Mouse (Mus musculus) heart, embryonic 12.5 days (tissue): ENCODE results near the gene Cmtm1. TPM values are rescaled to one million over a fixed set of nuclear protein-coding genes. Genes with fewer than 3 reads are reported as not detected.
"Not testable (repeated sequence)": the region's sequence is repeated elsewhere in the genome, so short reads cannot be mapped to it uniquely, and the experiment has no call there.

Experiments used
- ATAC-seq: fragments of 200-750 bp; cut with Nextera tagmentation; 2 replicates; pipeline ENCODE4 v1.8.0; 2017; ENCODE audit warnings: moderate TSS enrichment, moderate library complexity; ENCODE audit not compliant: insufficient number of reproducible peaks, low FRiP score
- H3K27ac ChIP-seq: fragments of 300-500 bp; sonication (generic); 2 replicates; pipeline ENCODE4 v1.5.1; 2016; ENCODE audit warnings: mild to moderate bottlenecking, moderate library complexity; ENCODE audit not compliant: poor library complexity, severe bottlenecking
- H3K27me3 ChIP-seq: fragments of 300-500 bp; sonication (generic); replicated peaks from 2 replicates; pipeline ENCODE4 v1.6.1; 2016; ENCODE audit warnings: mild to moderate bottlenecking, moderate library complexity
- H3K36me3 ChIP-seq: fragments of 300-500 bp; sonication (generic); 2 replicates; pipeline ENCODE4 v1.6.1; 2016; ENCODE audit warnings: mild to moderate bottlenecking, moderate library complexity
- H3K4me1 ChIP-seq: fragments of 300-500 bp; sonication (generic); replicated peaks from 2 replicates; pipeline ENCODE4 v1.6.1; 2016; ENCODE audit warnings: mild to moderate bottlenecking
- H3K4me2 ChIP-seq: fragments of 300-500 bp; sonication (generic); 2 replicates; pipeline ENCODE4 v1.6.1; 2016; ENCODE audit warnings: mild to moderate bottlenecking, moderate library complexity
- H3K4me3 ChIP-seq: fragments of 300-500 bp; sonication (generic); 2 replicates; pipeline ENCODE4 v1.5.1; 2016; ENCODE audit warnings: mild to moderate bottlenecking
- H3K9ac ChIP-seq: fragments of 300-500 bp; sonication (generic); 2 replicates; pipeline ENCODE4 v1.6.1; 2016; ENCODE audit warnings: mild to moderate bottlenecking, moderate library complexity
- H3K9me3 ChIP-seq: fragments of 300-500 bp; sonication (generic); replicated peaks from 2 replicates; pipeline ENCODE4 v1.6.1; 2016; ENCODE audit warnings: mild to moderate bottlenecking, moderate library complexity
- WGBS: fragments of 180-500 bp; shearing (Covaris S2); methylation state at CpG from one replicate; pipeline ENCODE4 v1.1.7; 2016; 5-methylcytosine and 5-hydroxymethylcytosine counted together
- polyA plus RNA-seq: library from polyadenylated mRNA; unstranded; fragments of >200 nt; fragmentation: Nextera tagmentation; extraction: Ambion mirVana; gene quantifications from 2 replicates; pipeline ENCODE4 v1.2.1, GENCODE M21; 2016

Gene Cmtm1
- polyA plus RNA-seq, 1 experiment from 2014 or later = not detected

GRCm38 (mm10) chr8:104321267-104321666 lies 11.3 kb upstream of the Cmtm1 start, which contains the start of gene Gm11020:
Gene Gm11020, plus strand, starts transcription at chr8:104321567.
- not testable (repeated sequence) for H3K9me3 ChIP-seq, H3K4me1 ChIP-seq, H3K27ac ChIP-seq, H3K27me3 ChIP-seq, ATAC-seq, H3K4me3 ChIP-seq, H3K4me2 ChIP-seq, H3K36me3 ChIP-seq, H3K9ac ChIP-seq
- WGBS = 75% methylated on average over 11 of the region's 11 CpGs

DNA sequence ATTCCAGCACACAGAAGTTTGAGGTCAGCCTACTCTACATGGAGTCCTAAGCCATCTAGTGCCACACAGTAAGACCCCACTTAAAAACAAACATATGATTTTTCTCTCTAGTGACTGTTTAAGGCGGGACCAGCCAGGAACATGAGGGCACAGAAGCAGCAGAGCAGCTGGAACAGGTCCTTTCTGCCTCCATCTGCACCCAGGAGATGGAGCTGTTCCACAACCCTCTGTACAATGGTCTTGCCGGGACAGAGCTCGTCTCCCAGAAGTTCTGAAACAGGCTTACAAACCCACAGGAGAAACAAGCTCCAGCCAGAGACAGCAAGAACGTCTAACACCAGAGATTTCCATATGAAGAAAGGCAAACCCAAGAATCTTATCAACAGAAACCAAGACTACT lies 3.4 kb upstream of the Cmtm1 start:
- no peak overlapping the region for H3K27ac ChIP-seq
- ATAC-seq = no peak
- H3K4me1 ChIP-seq = 0 out of 2 replicates have a peak, but pooled peaks cover 2% of the 10 kb centered on the region
- no peaks in the 10 kb centered on the region for H3K27me3 ChIP-seq
- no peak overlapping the region for H3K4me3 ChIP-seq
- no peaks in the 10 kb centered on the region for H3K9me3 ChIP-seq
- no peak overlapping the region for H3K4me2 ChIP-seq
- no peaks in the 10 kb centered on the region for H3K36me3 ChIP-seq
- 50% methylated on average over 4 of the region's 4 CpGs for WGBS
- no peak overlapping the region for H3K9ac ChIP-seq

GRCm38 (mm10) chr8:104312023-104312422 lies 2.1 kb upstream of the Cmtm1 start:
- not testable (repeated sequence) for H3K4me3 ChIP-seq, H3K4me1 ChIP-seq, H3K36me3 ChIP-seq, H3K9ac ChIP-seq, H3K27me3 ChIP-seq, H3K9me3 ChIP-seq, H3K27ac ChIP-seq, H3K4me2 ChIP-seq, ATAC-seq
- WGBS = 78% methylated on average over 3 of the region's 3 CpGs

DNA sequence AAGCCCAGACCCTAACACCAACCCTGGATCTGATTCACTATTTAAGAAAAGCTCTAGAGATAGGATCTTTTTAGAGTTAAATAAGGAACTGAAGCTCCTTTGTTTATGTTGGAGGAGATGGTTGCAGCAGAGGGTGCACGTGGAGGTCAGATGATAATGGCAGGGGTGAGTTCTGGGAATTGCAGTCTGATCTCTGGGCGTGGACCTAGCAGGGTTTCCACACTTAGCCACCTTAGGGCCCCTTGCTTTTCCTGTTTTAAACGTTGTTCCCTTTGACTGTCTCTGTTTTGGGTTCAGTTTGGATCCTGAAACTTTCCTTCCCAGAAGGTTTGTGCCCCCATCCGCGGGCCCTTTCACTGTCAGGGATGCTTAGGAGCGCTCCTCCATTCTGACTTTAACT lies 1.6 kb downstream of the Cmtm1 start:
- not testable (repeated sequence) for ATAC-seq, H3K9me3 ChIP-seq, H3K9ac ChIP-seq, H3K4me2 ChIP-seq, H3K36me3 ChIP-seq, H3K27ac ChIP-seq, H3K4me3 ChIP-seq, H3K4me1 ChIP-seq, H3K27me3 ChIP-seq
- 44% methylated on average over 6 of the region's 6 CpGs for WGBS

DNA sequence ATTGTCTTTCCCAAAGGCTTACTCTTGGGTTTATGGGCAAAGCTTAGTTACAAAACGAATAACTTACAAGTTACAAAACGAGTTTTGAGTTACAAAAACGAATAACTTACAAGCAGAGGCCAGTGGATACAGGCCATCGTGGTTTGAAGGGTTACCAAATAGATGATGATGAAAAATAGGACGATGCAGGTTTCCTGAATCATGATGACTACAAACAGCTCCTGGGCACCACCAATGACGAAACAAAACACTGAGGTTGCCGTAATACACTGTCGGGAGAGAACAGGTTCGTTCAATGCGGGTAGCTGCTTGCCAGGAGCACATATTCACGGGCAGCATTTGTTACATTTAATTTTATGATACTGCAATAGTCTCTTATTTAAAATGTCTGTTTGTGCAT lies 5.0 kb downstream of the Cmtm1 start:
- Histone ChIP-seq H3K27me3 (no peaks in the 10 kb centered on the region), H3K36me3 (no peaks in the 10 kb centered on the region), H3K9ac (no peak overlapping the region), H3K4me1 (0 out of 2 replicates have a peak, but pooled peaks cover 7% of the 10 kb centered on the region), H3K27ac (no peak overlapping the region), H3K4me2 (no peak overlapping the region), H3K9me3 (no peaks in the 10 kb centered on the region), H3K4me3 (no peak overlapping the region)
- ATAC-seq = no peak
- 79% methylated on average over 11 of the region's 11 CpGs for WGBS

DNA sequence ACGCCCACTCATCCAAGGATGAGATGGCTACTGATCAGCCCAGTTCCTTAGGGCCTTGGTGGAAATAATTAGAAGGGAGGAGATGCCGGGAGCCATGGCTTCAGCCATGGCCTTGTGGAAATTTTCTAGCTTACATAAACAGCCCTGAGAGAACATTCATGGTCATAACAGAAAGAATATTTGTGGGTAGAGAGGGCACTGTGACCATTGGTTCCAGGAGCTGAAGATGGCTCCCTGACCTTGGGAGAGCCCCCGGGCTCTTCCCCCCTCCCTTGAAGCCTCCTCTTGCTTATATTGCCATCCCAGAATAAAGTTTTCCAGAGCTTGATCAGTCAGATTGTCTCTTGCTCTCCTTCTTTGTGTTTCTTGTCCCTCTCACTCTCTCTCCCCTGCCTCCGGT lies 7.4 kb downstream of the Cmtm1 start:
- 85% methylated on average over 4 of the region's 4 CpGs for WGBS
- ATAC-seq, H3K9me3 ChIP-seq, H3K36me3 ChIP-seq, H3K9ac ChIP-seq, H3K4me1 ChIP-seq, H3K4me3 ChIP-seq, H3K27me3 ChIP-seq, H3K4me2 ChIP-seq, H3K27ac ChIP-seq: not testable (repeated sequence)

GRCm38 (mm10) chr8:104301577-104301976 lies 8.4 kb downstream of the Cmtm1 start:
- not testable (repeated sequence) for H3K4me3 ChIP-seq, H3K9ac ChIP-seq, H3K4me1 ChIP-seq, H3K27me3 ChIP-seq, H3K36me3 ChIP-seq, H3K4me2 ChIP-seq, H3K9me3 ChIP-seq, ATAC-seq, H3K27ac ChIP-seq
- WGBS = 19% methylated on average over 3 of the region's 3 CpGs

- no peak for ATAC-seq
These were observed 15.5 kb downstream of the Cmtm1 start for GRCm38 (mm10) chr8:104294396-104294795.

DNA sequence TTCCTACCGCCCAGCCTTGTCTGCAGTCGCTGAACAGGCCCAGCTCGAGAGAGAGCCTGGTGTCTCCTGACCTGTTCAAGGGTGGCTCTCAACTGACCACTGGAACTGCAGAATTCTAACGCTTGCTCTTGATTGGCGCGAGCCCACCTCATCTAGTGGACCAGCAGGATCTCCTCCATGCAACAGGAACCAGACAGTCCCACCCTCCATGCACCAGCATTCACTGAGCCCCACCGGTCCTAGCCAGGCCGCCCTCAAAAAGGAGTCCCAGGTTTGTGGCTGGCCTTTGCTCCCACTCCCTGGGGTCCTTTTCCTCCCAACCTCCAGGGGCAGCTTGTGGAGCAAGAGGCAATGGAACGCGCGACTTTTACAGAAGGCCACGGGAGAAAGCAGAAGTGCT lies 16.9 kb downstream of the Cmtm1 start, which contains the start of gene Cmtm2a:
Gene Cmtm2a, minus strand, starts transcription at position 101 of the 400 bp plus-strand sequence.
- not testable (repeated sequence) for H3K27ac ChIP-seq, H3K36me3 ChIP-seq, H3K4me3 ChIP-seq, H3K4me1 ChIP-seq, ATAC-seq, H3K9ac ChIP-seq, H3K4me2 ChIP-seq, H3K27me3 ChIP-seq, H3K9me3 ChIP-seq
- 84% methylated on average over 12 of the region's 12 CpGs for WGBS

More at GRCm38 (mm10) chr8:104294396-104294795, 15.5 kb downstream of the Cmtm1 start:
- H3K27me3 ChIP-seq = no peaks in the 10 kb centered on the region
- no peak overlapping the region for H3K9ac ChIP-seq
- 74% methylated on average over 1 of the region's 1 CpGs for WGBS
- H3K36me3 ChIP-seq = no peaks in the 10 kb centered on the region
- H3K4me2 ChIP-seq = no peak overlapping the region
- H3K4me3 ChIP-seq = no peak overlapping the region
- no peaks in the 10 kb centered on the region for H3K9me3 ChIP-seq
- H3K4me1 ChIP-seq = no peaks in the 10 kb centered on the region
- H3K27ac ChIP-seq = no peak overlapping the region

DNA sequence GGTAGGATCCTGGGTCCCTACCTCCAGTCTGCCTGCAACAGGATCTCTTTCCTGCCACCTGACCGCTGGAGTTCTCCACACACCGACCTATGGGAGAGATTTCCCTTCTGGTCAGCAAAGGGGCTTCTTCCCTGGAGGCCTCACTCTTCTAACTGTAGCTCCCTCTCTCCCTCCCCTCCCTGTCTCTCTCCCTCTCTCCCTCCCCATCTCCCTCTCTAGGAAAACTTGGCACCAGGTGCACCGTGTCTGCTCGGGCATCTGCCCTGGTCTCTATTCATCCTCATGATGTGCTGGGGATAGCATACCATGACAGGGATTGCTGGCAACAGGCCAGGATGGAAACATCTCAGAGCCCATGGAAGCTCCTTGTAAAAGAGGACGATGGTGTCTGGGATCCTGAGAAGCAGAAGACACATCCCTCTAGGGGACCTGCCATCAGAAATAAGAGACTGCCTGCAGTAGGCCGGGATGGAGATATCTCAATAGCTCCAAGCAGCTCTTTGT lies 41.0 kb downstream of the Cmtm1 start:
- Histone ChIP-seq H3K9me3 (no peaks in the 10 kb centered on the region), H3K27ac (no peak overlapping the region), H3K27me3 (no peaks in the 10 kb centered on the region), H3K4me2 (no peak overlapping the region), H3K4me1 (no peaks in the 10 kb centered on the region), H3K4me3 (no peak overlapping the region), H3K36me3 (peaks cover 7% of the 10 kb centered on the region), H3K9ac (no peak overlapping the region)
- WGBS = 85% methylated on average over 6 of the region's 6 CpGs
- ATAC-seq = no peak

- Histone ChIP-seq H3K4me2 (no peak overlapping the region), H3K9ac (no peak overlapping the region), H3K4me3 (no peak overlapping the region), H3K4me1 (no peaks in the 10 kb centered on the region), H3K9me3 (no peaks in the 10 kb centered on the region), H3K36me3 (peaks cover 13% of the 10 kb centered on the region), H3K27me3 (no peaks in the 10 kb centered on the region), H3K27ac (no peak overlapping the region)
- ATAC-seq = no peak; the same call in 1 of the 2 replicates
These were observed 41.6 kb downstream of the Cmtm1 start for GRCm38 (mm10) chr8:104268368-104268767.

DNA sequence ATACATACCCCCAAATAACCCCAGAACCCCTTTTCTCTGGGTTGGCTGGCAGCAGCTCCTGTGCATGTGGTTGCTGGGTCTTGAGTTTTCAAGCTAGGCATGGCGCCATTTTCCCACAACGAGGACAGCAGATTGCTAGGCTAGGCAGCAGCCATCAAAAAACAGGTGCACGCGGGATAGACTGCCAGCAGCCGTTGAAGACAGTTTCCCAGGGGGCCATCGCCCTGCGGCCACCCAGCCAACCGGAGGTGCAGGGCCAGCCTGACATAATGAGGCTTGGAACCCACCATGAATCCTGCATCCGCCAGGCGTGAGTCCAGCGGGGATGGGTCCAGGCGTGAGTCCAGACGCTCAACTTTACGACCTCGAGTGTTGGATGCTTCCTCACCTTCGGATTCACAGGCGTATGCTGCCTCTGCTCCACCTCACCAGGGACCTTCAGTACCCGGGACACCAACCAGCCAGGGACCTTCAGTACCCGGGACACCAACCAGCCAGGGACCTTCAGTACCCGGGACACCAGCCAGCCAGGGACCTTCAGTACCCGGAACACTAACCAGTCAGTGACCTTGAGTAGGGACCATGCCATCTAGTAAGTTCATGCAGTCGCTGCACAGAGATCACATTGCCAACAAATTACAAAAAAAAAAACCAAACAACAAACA lies 45.5 kb downstream of the Cmtm1 start:
- H3K4me2 ChIP-seq, H3K9me3 ChIP-seq, ATAC-seq, H3K9ac ChIP-seq, H3K27me3 ChIP-seq, H3K27ac ChIP-seq, H3K4me3 ChIP-seq, H3K4me1 ChIP-seq: not testable (repeated sequence)
- WGBS = 93% methylated on average over 22 of the region's 22 CpGs
- H3K36me3 ChIP-seq = peaks cover 24% of the 10 kb centered on the region
